Mouse (Mus musculus): ENCODE results near the gene Zfp46.

- TF ChIP-seq CTCF (IDR thresholded peaks at IDR 0.05; ENCODE audit: borderline replicate concordance, insufficient read depth, low read depth, low read length) (no peak), POLR2A (IDR thresholded peaks at IDR 0.05; ENCODE audit: borderline replicate concordance, insufficient read depth, low read length) (no peak)
Measured at GRCm38 (mm10) chr4:136312616-136313015, 28.1 kb downstream of the Zfp46 start.

Data from cerebellum, adult 2 months (tissue).